Mouse (Mus musculus) heart, adult 2 months (tissue): ENCODE measurements around the gene Fam13c.

Source experiments
- EP300 ChIP-seq: fragments of 200-500 bp; IDR thresholded peaks from 2 replicates; pipeline ENCODE4 v1.6.1; 2011; ENCODE audit warnings: low read depth, low read length, control low read depth; ENCODE audit not compliant: insufficient read depth
- POLR2A ChIP-seq: fragments of 200-500 bp; IDR thresholded peaks from 2 replicates; pipeline ENCODE4 v1.6.1; 2011; ENCODE audit warnings: mild to moderate bottlenecking, low read depth, low read length, control low read depth; ENCODE audit not compliant: insufficient read depth

- TF ChIP-seq EP300 = no peak
- no peak for TF ChIP-seq POLR2A
Observed at GRCm38 (mm10) chr10:70436656-70437055, 3.6 kb upstream of the Fam13c start.
